Mouse (Mus musculus) activated CD4-positive, CD25-positive, alpha-beta regulatory T cell, adult 9 weeks (primary cell): ENCODE data around the gene Dcdc2c. TPM values are rescaled to one million over a fixed set of nuclear protein-coding genes. Genes with fewer than 3 reads are reported as not detected.

Experiments
- polyA plus RNA-seq: library from polyadenylated mRNA; unstranded; fragments of 100-300 nt; shearing (Covaris generic); gene quantifications from one replicate; pipeline ENCODE4 v1.2.1, GENCODE M21; 2017

Dcdc2c gene
- not detected for polyA plus RNA-seq

DNA sequence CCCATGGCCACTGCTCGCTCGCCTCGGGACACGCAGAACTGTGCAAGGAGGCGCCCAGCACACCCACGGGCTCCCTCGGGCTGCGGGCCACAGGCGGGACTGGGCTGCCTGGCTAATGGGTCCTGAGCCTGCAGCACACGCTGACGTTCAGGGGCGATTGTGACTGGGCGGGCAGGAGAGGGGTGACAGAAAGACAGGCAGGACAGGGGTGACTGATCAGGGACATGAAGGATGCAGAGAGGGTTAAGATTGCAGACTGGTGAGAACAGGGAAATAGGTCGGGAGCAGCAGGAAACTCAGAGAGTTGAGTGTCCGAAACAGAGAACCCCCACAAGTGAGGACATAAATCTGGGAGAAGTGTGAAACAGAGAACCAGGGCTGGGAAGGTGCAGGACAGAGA is at the start of gene Dcdc2c:
TSS of gene Dcdc2c (minus strand) at position 101 of the 400 bp plus-strand sequence.

GRCm38 (mm10) chr12:28582423-28582822 is 30.2 kb upstream of the Dcdc2c start, which contains the start of gene Allc:
TSS of gene Allc (minus strand) at chr12:28582523.

Other genes starting within 250 kb of the Dcdc2c start
- not detected for gene Allc, start 30.1 kb upstream of the Dcdc2c start, polyA plus RNA-seq
- not detected for gene Colec11, start 71.0 kb upstream of the Dcdc2c start, polyA plus RNA-seq
- 1,150 TPM for gene Rps7, start 83.6 kb upstream of the Dcdc2c start, polyA plus RNA-seq
- 38.9 TPM for gene Rnaseh1, start 97.2 kb upstream of the Dcdc2c start, polyA plus RNA-seq
- gene Adi1, start 122.8 kb upstream of the Dcdc2c start, polyA plus RNA-seq = 70.4 TPM
- gene Trappc12, start 198.1 kb upstream of the Dcdc2c start, polyA plus RNA-seq = 80.1 TPM
- 63.8 TPM for gene Eipr1, start 199.4 kb upstream of the Dcdc2c start, polyA plus RNA-seq